Mouse (Mus musculus) hindbrain, embryonic 11.5 days (tissue): ENCODE data around the gene Ccdc51. TPM values are rescaled to one million over a fixed set of nuclear protein-coding genes. Genes with fewer than 3 reads are reported as not detected.
A peak's percentile ranks its signal among the peaks of the same experiment; 100 is the strongest.

Source experiments
- ATAC-seq: fragments of 200-750 bp; cut with Nextera tagmentation; 2 replicates; pipeline ENCODE4 v1.8.0; 2017; ENCODE audit warnings: mild to moderate bottlenecking, moderate TSS enrichment, moderate library complexity; ENCODE audit not compliant: low FRiP score
- DNase-seq: peaks from one replicate; pipeline ENCODE4 v3.0.0-alpha.2; 2015; ENCODE audit warnings: low spot score
- H3K27ac ChIP-seq: fragments of 300-500 bp; sonication (generic); 2 replicates; pipeline ENCODE4 v1.5.1; 2014; ENCODE audit warnings: mild to moderate bottlenecking, low read depth, low read length
- H3K27me3 ChIP-seq: fragments of 300-500 bp; sonication (generic); 2 replicates; pipeline ENCODE4 v1.6.1; 2014; ENCODE audit warnings: mild to moderate bottlenecking, low read length, moderate library complexity, mixed read lengths; ENCODE audit not compliant: control insufficient read depth, insufficient read depth
- H3K36me3 ChIP-seq: fragments of 300-500 bp; sonication (generic); 2 replicates; pipeline ENCODE4 v1.6.1; 2014; ENCODE audit warnings: mild to moderate bottlenecking, low read length, moderate library complexity, mixed read lengths; ENCODE audit not compliant: control insufficient read depth, insufficient read depth
- H3K4me1 ChIP-seq: fragments of 300-500 bp; sonication (generic); replicated peaks from 2 replicates; pipeline ENCODE4 v1.6.1; 2014; ENCODE audit warnings: low read length, mixed read lengths; ENCODE audit not compliant: control insufficient read depth, insufficient read depth
- H3K4me2 ChIP-seq: fragments of 300-500 bp; sonication (generic); replicated peaks from 2 replicates; pipeline ENCODE4 v1.6.1; 2014; ENCODE audit warnings: mild to moderate bottlenecking, low read depth, low read length
- H3K4me3 ChIP-seq: fragments of 300-500 bp; sonication (generic); 2 replicates; pipeline ENCODE4 v1.5.1; 2014; ENCODE audit warnings: low read depth, low read length
- H3K9ac ChIP-seq: fragments of 300-500 bp; sonication (generic); 2 replicates; pipeline ENCODE4 v1.6.1; 2014; ENCODE audit warnings: low read depth, low read length
- H3K9me3 ChIP-seq: fragments of 300-500 bp; sonication (generic); 2 replicates; pipeline ENCODE4 v1.6.1; 2016; ENCODE audit warnings: low read length; ENCODE audit not compliant: control insufficient read depth
- WGBS: fragments of 180-500 bp; shearing (Covaris S2); extraction: QIAGEN DNeasy Blood & Tissue Kit; methylation state at CpG from one replicate; pipeline ENCODE4 v1.1.7; 2014; 5-methylcytosine and 5-hydroxymethylcytosine counted together
- polyA plus RNA-seq: library from polyadenylated mRNA; unstranded; fragments of >200 nt; fragmentation: Nextera tagmentation; extraction: Ambion mirVana; gene quantifications from 2 replicates; pipeline ENCODE4 v1.2.1, GENCODE M21; 2014

Ccdc51 gene
- polyA plus RNA-seq, 1 experiment from 2014 or later = 11.0 TPM

DNA sequence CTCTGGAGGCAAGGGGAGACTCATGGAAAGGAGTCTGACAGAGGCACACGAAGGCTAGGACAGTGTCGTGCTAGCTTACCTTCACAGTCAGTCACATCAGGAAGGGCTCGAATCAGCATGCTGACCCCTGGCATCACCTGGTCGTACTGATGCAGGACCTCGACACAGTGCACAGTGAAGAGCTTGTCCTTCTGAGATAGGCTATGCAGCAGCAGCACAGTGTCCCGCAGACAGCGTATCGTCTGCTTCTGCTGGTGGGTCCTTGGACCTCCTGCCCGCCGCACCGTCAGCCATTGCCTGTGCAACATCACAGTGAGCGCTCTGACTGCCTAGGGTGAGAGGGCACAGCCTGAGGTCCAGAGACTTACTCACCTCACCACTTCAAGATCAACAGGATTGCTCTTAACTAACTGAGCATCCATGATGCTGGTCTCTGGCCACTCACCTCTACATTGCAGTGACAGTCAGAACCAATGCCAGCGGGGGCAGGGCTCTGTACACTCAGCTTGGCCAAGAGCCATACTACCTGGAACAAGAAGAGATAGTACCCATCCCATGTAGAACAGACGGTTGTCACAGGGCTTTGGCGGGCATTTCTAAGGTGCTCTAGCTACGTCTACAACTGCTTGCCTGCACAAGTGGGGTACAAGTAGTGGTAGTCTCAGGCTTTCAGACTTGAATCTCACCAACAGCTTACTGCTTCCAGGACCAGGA is 22.0 kb upstream of the Ccdc51 start:
- H3K9ac ChIP-seq = no peak overlapping the region
- no peaks in the 10 kb centered on the region for H3K27me3 ChIP-seq
- no peaks in the 10 kb centered on the region for H3K9me3 ChIP-seq
- DNase-seq = peak; percentile 12
- peak; percentile 36; the same call in 1 of the 2 replicates for ATAC-seq
- H3K4me1 ChIP-seq = 0 out of 2 replicates have a peak, but pooled peaks cover 2% of the 10 kb centered on the region
- no peak overlapping the region for H3K4me2 ChIP-seq
- WGBS = 93% methylated on average over 16 of the region's 16 CpGs
- H3K4me3 ChIP-seq = no peak overlapping the region
- no peak overlapping the region for H3K27ac ChIP-seq
- peaks cover 15% of the 10 kb centered on the region; the same call in 1 of the 2 replicates for H3K36me3 ChIP-seq

- DNase-seq = no peak
- Histone ChIP-seq H3K9ac (no peak overlapping the region), H3K4me1 (0 out of 2 replicates have a peak, but pooled peaks cover 2% of the 10 kb centered on the region), H3K27me3 (no peaks in the 10 kb centered on the region), H3K4me3 (no peak overlapping the region), H3K36me3 (peaks cover 17% of the 10 kb centered on the region; the same call in 1 of the 2 replicates), H3K9me3 (no peaks in the 10 kb centered on the region), H3K4me2 (no peak overlapping the region), H3K27ac (no peak overlapping the region)
- 87% methylated on average over 5 of the region's 5 CpGs for WGBS
- ATAC-seq = no peak
These were observed 21.4 kb upstream of the Ccdc51 start for GRCm38 (mm10) chr9:109060898-109061295.

DNA sequence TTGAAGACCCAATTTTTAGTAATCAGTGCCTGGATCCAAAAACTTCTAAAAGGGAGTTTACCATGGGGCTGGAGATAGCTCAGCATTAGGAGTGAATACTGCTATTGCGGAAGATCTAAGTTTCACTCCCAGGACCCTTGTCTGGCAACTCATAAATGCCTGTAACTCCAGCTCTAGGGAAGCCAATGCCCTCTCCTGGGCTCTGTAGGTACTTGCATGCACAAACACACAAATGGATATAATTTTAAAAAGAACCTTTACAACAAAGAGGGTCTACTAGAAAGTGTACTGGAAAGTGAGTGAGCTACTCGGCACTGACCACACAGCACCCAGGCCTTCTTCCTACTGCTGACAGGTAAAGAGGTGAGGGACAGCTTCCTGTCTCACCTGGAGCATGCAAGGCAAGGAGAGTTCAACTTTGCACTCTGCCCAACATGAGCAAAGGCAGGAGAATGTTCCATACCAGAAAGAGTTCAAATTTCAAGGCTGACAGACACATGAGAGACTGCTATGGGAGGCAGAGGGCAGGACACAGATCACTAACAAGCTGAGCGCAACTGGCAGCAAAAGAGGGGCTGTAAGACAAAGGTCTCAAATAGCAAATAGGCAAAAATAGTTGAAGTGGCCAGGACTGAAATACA is 14.1 kb upstream of the Ccdc51 start:
- Histone ChIP-seq H3K36me3 (peaks cover 29% of the 10 kb centered on the region; the same call in 1 of the 2 replicates), H3K9me3 (no peaks in the 10 kb centered on the region)
- 93% methylated on average over 3 of the region's 3 CpGs for WGBS

GRCm38 (mm10) chr9:109073661-109074573 is 8.4 kb upstream of the Ccdc51 start, which contains the start of gene Atrip:
Gene Atrip (minus strand): TSS chr9:109074124.
- Histone ChIP-seq H3K4me2 (peak within 1 kb of the TSS; percentile 59), H3K27me3 (no peaks in the 10 kb centered on the region), H3K4me3 (peak within 1 kb of the TSS; percentile 69), H3K36me3 (peaks cover 13% of the 10 kb centered on the region; the same call in 1 of the 2 replicates), H3K27ac (peak within 1 kb of the TSS; percentile 51; the same call in 1 of the 2 replicates), H3K9me3 (no peaks in the 10 kb centered on the region), H3K4me1 (peaks cover 5% of the 10 kb centered on the region), H3K9ac (peak within 1 kb of the TSS; percentile 79)
- under 1% methylated on average over 57 of the region's 57 CpGs for WGBS
- ATAC-seq = peak; percentile 98
- peak; percentile 91 for DNase-seq

More for the DNA sequence above, 14.1 kb upstream of the Ccdc51 start:
- DNase-seq (no peak), ATAC-seq (no peak)
- Histone ChIP-seq H3K9ac (no peak overlapping the region), H3K27me3 (no peaks in the 10 kb centered on the region), H3K27ac (no peak overlapping the region), H3K4me3 (no peak overlapping the region), H3K4me2 (no peak overlapping the region), H3K4me1 (peaks cover 5% of the 10 kb centered on the region; the same call in 1 of the 2 replicates)

DNA sequence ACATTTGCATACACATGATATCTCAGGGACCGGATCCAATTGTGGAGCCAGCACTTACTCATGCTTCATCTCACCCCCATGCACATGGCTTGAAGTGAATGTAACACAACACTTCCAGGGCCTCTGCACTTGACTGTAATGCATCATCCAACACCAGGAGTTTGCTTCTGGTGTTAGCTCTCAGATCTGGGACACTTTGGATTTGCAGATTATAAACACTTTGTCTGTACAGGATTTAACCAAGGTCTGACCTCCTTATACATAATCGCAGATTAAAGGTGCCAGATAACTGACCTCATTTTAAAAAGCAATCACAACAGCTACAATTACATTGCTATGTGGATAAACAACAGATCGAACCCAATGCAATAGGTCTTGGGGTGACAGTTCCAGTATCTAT is 1.8 kb upstream of the Ccdc51 start:
- H3K4me2 ChIP-seq = no peak overlapping the region
- ATAC-seq (no peak), DNase-seq (no peak)
- peaks cover 6% of the 10 kb centered on the region; the same call in 1 of the 2 replicates for H3K4me1 ChIP-seq
- no peaks in the 10 kb centered on the region for H3K9me3 ChIP-seq
- H3K27me3 ChIP-seq = no peaks in the 10 kb centered on the region
- H3K4me3 ChIP-seq = no peak overlapping the region
- 97% methylated on average over 3 of the region's 3 CpGs for WGBS
- no peak overlapping the region for H3K9ac ChIP-seq
- no peaks in the 10 kb centered on the region for H3K36me3 ChIP-seq
- H3K27ac ChIP-seq = no peak overlapping the region

DNA sequence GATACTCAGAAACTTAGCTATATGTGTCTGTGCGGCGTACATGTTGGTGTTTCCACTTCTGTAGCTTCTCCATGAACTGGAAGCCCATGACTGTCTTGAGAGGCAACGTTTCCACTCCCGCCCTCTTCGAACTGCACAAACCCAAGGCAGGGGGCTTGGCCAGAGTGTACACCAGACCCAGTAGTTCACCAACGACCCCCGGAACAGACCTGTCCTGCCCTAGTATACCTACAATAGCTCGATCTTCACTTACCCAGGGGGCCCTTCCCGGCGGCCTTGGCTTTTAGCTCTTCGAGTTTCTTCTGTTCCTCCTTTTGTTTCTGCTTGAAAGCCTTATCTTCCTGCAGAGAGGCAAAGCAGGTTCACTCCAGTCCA is 557 bp upstream of the Ccdc51 start:
- Histone ChIP-seq H3K9me3 (no peaks in the 10 kb centered on the region), H3K27me3 (no peaks in the 10 kb centered on the region), H3K4me3 (peak overlapping the region; percentile 84), H3K9ac (peak overlapping the region; percentile 80), H3K4me1 (peaks cover 6% of the 10 kb centered on the region; the same call in 1 of the 2 replicates), H3K36me3 (no peaks in the 10 kb centered on the region), H3K27ac (peak overlapping the region; percentile 72; the same call in 1 of the 2 replicates), H3K4me2 (peak overlapping the region; percentile 76)
- DNase-seq = no peak
- 7% methylated on average over 11 of the region's 11 CpGs for WGBS
- ATAC-seq = peak; percentile 48

GRCm38 (mm10) chr9:109084922-109085321 is 2.6 kb downstream of the Ccdc51 start:
- Histone ChIP-seq H3K4me3 (no peak overlapping the region), H3K4me1 (peaks cover 6% of the 10 kb centered on the region; the same call in 1 of the 2 replicates), H3K27ac (no peak overlapping the region), H3K4me2 (no peak overlapping the region), H3K9ac (no peak overlapping the region), H3K36me3 (no peaks in the 10 kb centered on the region), H3K27me3 (no peaks in the 10 kb centered on the region), H3K9me3 (no peaks in the 10 kb centered on the region)
- WGBS = 10% methylated on average over 2 of the region's 2 CpGs
- DNase-seq = peak; percentile 55
- no peak for ATAC-seq

DNA sequence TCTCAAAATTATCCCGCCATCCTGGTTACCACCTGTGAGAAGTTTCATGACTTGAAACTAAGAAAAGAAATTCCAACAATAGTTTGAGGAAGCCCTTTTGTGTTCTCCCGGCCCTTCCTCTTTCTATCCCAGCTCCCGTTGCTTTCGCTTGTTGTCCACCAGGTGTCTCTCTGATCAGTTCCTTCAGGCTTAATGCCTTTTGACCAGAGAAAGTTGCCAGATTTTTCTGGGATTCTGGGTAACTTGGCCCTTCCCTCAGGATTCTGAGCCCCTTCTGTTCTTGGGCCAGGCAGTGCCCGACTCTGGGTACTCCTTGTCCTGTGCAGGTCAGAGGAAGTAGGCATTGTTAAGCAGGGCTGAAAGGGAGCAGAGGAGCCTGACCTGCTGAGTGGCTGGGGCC is 5.7 kb downstream of the Ccdc51 start:
- DNase-seq (peak; percentile 57), ATAC-seq (no peak)
- Histone ChIP-seq H3K36me3 (no peaks in the 10 kb centered on the region), H3K27me3 (no peaks in the 10 kb centered on the region), H3K27ac (no peak overlapping the region), H3K4me1 (peaks cover 3% of the 10 kb centered on the region; the same call in 1 of the 2 replicates), H3K9me3 (no peaks in the 10 kb centered on the region), H3K4me2 (no peak overlapping the region), H3K4me3 (no peak overlapping the region), H3K9ac (no peak overlapping the region)
- 15% methylated on average over 5 of the region's 5 CpGs for WGBS
